Mouse (Mus musculus): Measurements from ENCODE around the gene Mid2. TPM values are rescaled to one million over a fixed set of nuclear protein-coding genes. Genes with fewer than 3 reads are reported as not detected.
"Not testable (repeated sequence)": the region's sequence is repeated elsewhere in the genome, so short reads cannot be mapped to it uniquely, and the experiment has no call there.

The Mid2 gene
- polyA plus RNA-seq (2016; fragmentation: Nextera tagmentation; extraction: Ambion mirVana) = 1.7 and 1.8 TPM in 2 replicates

- H3K27me3 ChIP-seq (replicated peaks; ENCODE audit: low read depth, poor library complexity, severe bottlenecking) = peaks cover 99% of the 10 kb centered on the region
- DNase-seq (ENCODE audit: low spot score) = peak; percentile 50
- H3K27ac ChIP-seq (replicated peaks) = peak within 1 kb of the TSS; percentile 73
- 32% methylated on average over 68 of the region's 68 CpGs for WGBS
- no peaks in the 10 kb centered on the region for H3K36me3 ChIP-seq (replicated peaks)
- no peaks in the 10 kb centered on the region for H3K9me3 ChIP-seq
- H3K4me3 ChIP-seq = peak within 1 kb of the TSS; percentile 63
- no peaks in the 10 kb centered on the region for H3K4me1 ChIP-seq
Measured at GRCm38 (mm10) chrX:140664479-140665241, at the start of gene Mid2. TSS of gene Mid2 (plus strand) at chrX:140664599.

GRCm38 (mm10) chrX:140624875-140625594 is 39.4 kb upstream of the Mid2 start:
- Histone ChIP-seq H3K27me3 (replicated peaks; ENCODE audit: low read depth, poor library complexity, severe bottlenecking) (peaks cover 69% of the 10 kb centered on the region), H3K27ac (replicated peaks) (no peak overlapping the region), H3K4me1 (no peaks in the 10 kb centered on the region), H3K9me3 (no peaks in the 10 kb centered on the region), H3K36me3 (replicated peaks) (no peaks in the 10 kb centered on the region), H3K4me3 (no peak overlapping the region)
- WGBS = 61% methylated on average over 12 of the region's 12 CpGs
- DNase-seq (ENCODE audit: low spot score) = no peak

- H3K4me3 ChIP-seq = no peak overlapping the region
- no peaks in the 10 kb centered on the region for H3K4me1 ChIP-seq
- H3K27ac ChIP-seq (replicated peaks) = no peak overlapping the region
- WGBS = 71% methylated on average over 5 of the region's 5 CpGs
- no peaks in the 10 kb centered on the region for H3K9me3 ChIP-seq
- H3K36me3 ChIP-seq (replicated peaks) = no peaks in the 10 kb centered on the region
- H3K27me3 ChIP-seq (replicated peaks; ENCODE audit: low read depth, poor library complexity, severe bottlenecking) = peaks cover 53% of the 10 kb centered on the region
- peak; percentile 12 for DNase-seq (ENCODE audit: low spot score)
Measured at GRCm38 (mm10) chrX:140638028-140638427, 26.4 kb upstream of the Mid2 start.

GRCm38 (mm10) chrX:140639592-140639991 is 24.8 kb upstream of the Mid2 start:
- DNase-seq (ENCODE audit: low spot score) = no peak
- Histone ChIP-seq H3K4me1 (no peaks in the 10 kb centered on the region), H3K4me3 (no peak overlapping the region), H3K27me3 (replicated peaks; ENCODE audit: low read depth, poor library complexity, severe bottlenecking) (peaks cover 49% of the 10 kb centered on the region), H3K9me3 (no peaks in the 10 kb centered on the region), H3K36me3 (replicated peaks) (no peaks in the 10 kb centered on the region), H3K27ac (replicated peaks) (no peak overlapping the region)
- 64% methylated on average over 2 of the region's 2 CpGs for WGBS

- Histone ChIP-seq H3K4me3 (no peak overlapping the region), H3K27me3 (replicated peaks; ENCODE audit: low read depth, poor library complexity, severe bottlenecking) (peaks cover 95% of the 10 kb centered on the region), H3K36me3 (replicated peaks) (no peaks in the 10 kb centered on the region), H3K4me1 (no peaks in the 10 kb centered on the region), H3K9me3 (no peaks in the 10 kb centered on the region), H3K27ac (replicated peaks) (no peak overlapping the region)
- no peak for DNase-seq (ENCODE audit: low spot score)
- 13% methylated on average over 1 of the region's 1 CpGs for WGBS
Measured at GRCm38 (mm10) chrX:140660731-140661130, 3.7 kb upstream of the Mid2 start.

- DNase-seq (ENCODE audit: low spot score) = no peak
- H3K27ac ChIP-seq (replicated peaks) = no peak overlapping the region
- no peaks in the 10 kb centered on the region for H3K4me1 ChIP-seq
- H3K4me3 ChIP-seq = no peak overlapping the region
- WGBS = 85% methylated on average over 2 of the region's 2 CpGs
- no peaks in the 10 kb centered on the region for H3K9me3 ChIP-seq
- H3K27me3 ChIP-seq (replicated peaks; ENCODE audit: low read depth, poor library complexity, severe bottlenecking) = peaks cover 99% of the 10 kb centered on the region
- no peaks in the 10 kb centered on the region for H3K36me3 ChIP-seq (replicated peaks)
Measured at GRCm38 (mm10) chrX:140663516-140663915, 883 bp upstream of the Mid2 start.

- H3K4me3 ChIP-seq = peak overlapping the region; percentile 63
- H3K9me3 ChIP-seq = no peaks in the 10 kb centered on the region
- peaks cover 97% of the 10 kb centered on the region for H3K27me3 ChIP-seq (replicated peaks; ENCODE audit: low read depth, poor library complexity, severe bottlenecking)
- no peaks in the 10 kb centered on the region for H3K36me3 ChIP-seq (replicated peaks)
- WGBS = 15% methylated on average over 46 of the region's 47 CpGs
- H3K27ac ChIP-seq (replicated peaks) = peak overlapping the region; percentile 73
- no peaks in the 10 kb centered on the region for H3K4me1 ChIP-seq
- DNase-seq (ENCODE audit: low spot score) = peak; percentile 53
Measured at GRCm38 (mm10) chrX:140665242-140665810, 927 bp downstream of the Mid2 start.

GRCm38 (mm10) chrX:140675444-140675843 is 11.0 kb downstream of the Mid2 start:
- Histone ChIP-seq H3K4me1 (no peaks in the 10 kb centered on the region), H3K4me3 (no peak overlapping the region), H3K9me3 (no peaks in the 10 kb centered on the region), H3K36me3 (replicated peaks) (no peaks in the 10 kb centered on the region), H3K27ac (replicated peaks) (no peak overlapping the region), H3K27me3 (replicated peaks; ENCODE audit: low read depth, poor library complexity, severe bottlenecking) (peaks cover 91% of the 10 kb centered on the region)
- WGBS = 87% methylated on average over 5 of the region's 5 CpGs
- DNase-seq (ENCODE audit: low spot score) = no peak

- H3K4me3 ChIP-seq = no peak overlapping the region
- 80% methylated on average over 2 of the region's 2 CpGs for WGBS
- H3K36me3 ChIP-seq (replicated peaks) = no peaks in the 10 kb centered on the region
- H3K27me3 ChIP-seq (replicated peaks; ENCODE audit: low read depth, poor library complexity, severe bottlenecking) = peaks cover 100% of the 10 kb centered on the region
- no peak for DNase-seq (ENCODE audit: low spot score)
- H3K4me1 ChIP-seq = no peaks in the 10 kb centered on the region
- no peak overlapping the region for H3K27ac ChIP-seq (replicated peaks)
- H3K9me3 ChIP-seq = no peaks in the 10 kb centered on the region
Measured at GRCm38 (mm10) chrX:140688335-140688734, 23.9 kb downstream of the Mid2 start.

- H3K4me3 ChIP-seq; DNase-seq (ENCODE audit: low spot score); H3K27ac ChIP-seq (replicated peaks); H3K4me1 ChIP-seq; H3K9me3 ChIP-seq; H3K36me3 ChIP-seq (replicated peaks): not testable (repeated sequence)
- WGBS = 57% methylated on average over 6 of the region's 7 CpGs
- peaks cover 85% of the 10 kb centered on the region for H3K27me3 ChIP-seq (replicated peaks; ENCODE audit: low read depth, poor library complexity, severe bottlenecking)
Measured at GRCm38 (mm10) chrX:140697872-140698463, 33.6 kb downstream of the Mid2 start.

- no peaks in the 10 kb centered on the region for H3K4me1 ChIP-seq
- peaks cover 91% of the 10 kb centered on the region for H3K27me3 ChIP-seq (replicated peaks; ENCODE audit: low read depth, poor library complexity, severe bottlenecking)
- WGBS = 90% methylated on average over 1 of the region's 1 CpGs
- no peaks in the 10 kb centered on the region for H3K9me3 ChIP-seq
- H3K4me3 ChIP-seq = no peak overlapping the region
- no peak for DNase-seq (ENCODE audit: low spot score)
- H3K36me3 ChIP-seq (replicated peaks) = no peaks in the 10 kb centered on the region
- H3K27ac ChIP-seq (replicated peaks) = no peak overlapping the region
Measured at GRCm38 (mm10) chrX:140703224-140703623, 38.8 kb downstream of the Mid2 start.

GRCm38 (mm10) chrX:140706077-140706476 is 41.7 kb downstream of the Mid2 start:
- H3K9me3 ChIP-seq = no peaks in the 10 kb centered on the region
- H3K36me3 ChIP-seq (replicated peaks) = no peaks in the 10 kb centered on the region
- no peaks in the 10 kb centered on the region for H3K4me1 ChIP-seq
- no peak overlapping the region for H3K4me3 ChIP-seq
- DNase-seq (ENCODE audit: low spot score) = no peak
- 86% methylated on average over 4 of the region's 4 CpGs for WGBS
- H3K27me3 ChIP-seq (replicated peaks; ENCODE audit: low read depth, poor library complexity, severe bottlenecking) = peaks cover 80% of the 10 kb centered on the region
- H3K27ac ChIP-seq (replicated peaks) = no peak overlapping the region

Measured in embryonic facial prominence, embryonic 10.5 days (tissue).